Mouse (Mus musculus) spleen, adult 18-20 months (tissue): ENCODE results near the gene Ift57.

Experiments used
- DNase-seq, 2 experiments: peaks; one replicate each; pipeline ENCODE4 v3.0.0; 2022; ENCODE audit warnings: mixed read lengths in 2 of 2

The Ift57 gene

DNA sequence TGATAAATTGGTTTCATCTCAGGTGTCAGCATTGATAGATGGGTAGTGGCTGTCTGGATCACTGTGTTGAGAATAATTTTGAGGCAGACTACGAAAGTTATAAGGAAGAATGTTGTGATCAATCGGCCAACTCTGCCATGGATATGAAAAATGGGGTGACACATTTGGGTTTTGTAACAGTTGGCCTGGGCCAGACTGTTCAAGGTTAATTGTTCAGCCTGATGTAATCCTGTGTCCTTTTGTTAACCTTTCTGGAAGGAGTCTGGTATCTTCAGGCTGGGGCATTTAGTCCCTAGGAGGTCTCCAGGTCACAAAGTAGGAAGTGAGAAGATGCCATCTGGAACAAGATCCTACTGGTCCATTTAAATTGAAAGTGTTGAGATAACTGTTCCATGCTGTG, 97.2 kb downstream of the Ift57 start:
- no peak for DNase-seq

- DNase-seq: no peak
Observed at GRCm38 (mm10) chr16:49796954-49797353, 97.9 kb downstream of the Ift57 start.

DNA sequence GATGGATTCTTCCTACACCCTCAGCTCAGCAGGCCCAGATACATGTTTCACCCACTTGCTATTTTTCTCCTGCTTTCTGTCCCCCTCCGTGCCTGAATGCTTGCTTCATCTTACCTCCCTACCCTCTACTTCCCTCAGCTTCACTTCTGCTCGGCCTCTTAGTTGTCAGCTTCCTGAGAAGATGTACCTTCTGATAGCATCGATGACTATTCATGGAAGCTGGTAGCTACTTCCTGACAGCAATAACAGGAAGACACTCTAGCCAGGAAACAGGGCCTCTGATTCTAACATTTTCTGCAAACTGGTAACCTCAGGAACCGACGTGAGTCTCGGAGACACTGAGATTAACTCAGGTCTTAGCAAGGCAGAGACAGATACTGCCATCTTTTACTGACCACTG, 99.8 kb downstream of the Ift57 start:
- no peak for DNase-seq

GRCm38 (mm10) chr16:49799597-49800561, 100.8 kb downstream of the Ift57 start, which contains the start of gene Cd47:
Cd47 (plus strand) TSS chr16:49800533.
- DNase-seq: peak in 1 of 2 experiments; percentile 26

GRCm38 (mm10) chr16:49800996-49801395, 102.0 kb downstream of the Ift57 start:
- DNase-seq: no peak

- no peak for DNase-seq
Observed at GRCm38 (mm10) chr16:49801399-49801798, 102.4 kb downstream of the Ift57 start.

DNA sequence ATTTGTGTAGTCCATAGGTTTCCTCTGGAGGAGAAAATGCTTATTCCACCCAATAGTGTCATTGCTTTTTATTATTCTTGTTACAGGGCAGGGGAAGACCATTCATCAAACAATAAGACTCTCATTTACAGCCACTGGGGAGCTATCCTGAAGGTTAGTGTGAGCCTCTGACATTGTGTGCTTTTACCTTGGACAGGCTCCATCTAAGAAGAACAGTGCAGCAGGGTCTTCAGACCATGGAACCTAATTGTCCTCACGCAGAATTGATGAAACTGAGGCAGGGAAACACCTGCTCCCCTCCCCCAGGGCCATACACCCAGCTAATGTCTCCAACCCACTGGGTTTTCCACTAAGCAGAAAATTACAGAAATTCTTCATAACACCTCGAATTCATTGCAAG, 104.0 kb downstream of the Ift57 start:
- DNase-seq: no peak

GRCm38 (mm10) chr16:49803932-49804461, 105.0 kb downstream of the Ift57 start:
- DNase-seq: no peak

DNA sequence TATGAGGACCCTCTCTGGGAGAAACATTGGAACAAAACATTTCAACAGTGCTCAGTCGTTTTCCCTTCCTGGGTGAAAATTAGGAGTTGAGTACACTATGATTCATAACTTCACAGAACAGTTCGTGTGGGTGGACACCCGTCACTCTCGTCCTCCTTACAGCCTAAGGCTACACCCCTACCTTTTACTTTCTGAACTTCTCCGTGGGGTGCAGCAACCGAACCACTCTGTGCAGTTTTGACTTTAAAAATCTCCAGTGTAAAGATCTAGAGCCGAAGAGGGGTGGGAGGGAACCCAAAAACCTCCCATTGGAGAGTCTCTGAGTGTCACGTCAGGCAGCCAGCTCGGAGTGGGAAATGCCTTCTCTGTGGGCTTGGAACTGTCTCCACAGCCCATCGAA, 107.9 kb downstream of the Ift57 start:
- DNase-seq: no peak

DNA sequence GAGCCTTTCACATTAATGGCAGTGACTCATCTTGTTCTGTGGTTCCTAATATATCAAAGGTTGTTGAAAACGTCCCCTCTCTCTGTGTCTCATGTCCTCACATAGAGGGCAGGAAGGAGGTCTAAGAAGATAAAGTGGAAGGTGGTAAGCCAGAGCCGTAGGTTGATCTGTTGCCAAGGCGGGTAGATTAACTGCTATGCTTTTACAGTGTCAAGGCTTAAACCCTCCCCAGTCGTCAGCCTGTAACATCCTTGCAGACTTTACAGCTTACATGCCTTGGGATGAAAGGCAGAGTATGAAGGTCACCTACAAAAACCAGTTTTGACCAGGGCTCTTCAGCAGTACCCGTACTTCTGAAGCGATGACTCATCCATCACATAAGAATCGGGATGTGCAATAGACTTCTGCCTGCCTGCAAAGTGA, 108.4 kb downstream of the Ift57 start:
- no peak for DNase-seq

GRCm38 (mm10) chr16:49807862-49808430, 108.9 kb downstream of the Ift57 start:
- no peak for DNase-seq

GRCm38 (mm10) chr16:49811897-49812296, 112.9 kb downstream of the Ift57 start:
- DNase-seq: no peak

- DNase-seq: no peak
Observed at GRCm38 (mm10) chr16:49812821-49813616, 114.0 kb downstream of the Ift57 start.

GRCm38 (mm10) chr16:49814419-49814818, 115.4 kb downstream of the Ift57 start:
- no peak for DNase-seq
